Mouse (Mus musculus) cerebellum, postnatal 25 days (tissue): ENCODE measurements around the gene Olfr572.

Experiments
- DNase-seq, 2 experiments: peaks; one replicate each; pipeline ENCODE4 v3.0.0; 2021; ENCODE audit warnings: mixed read lengths in 2 of 2

Gene Olfr572

GRCm38 (mm10) chr7:102924109-102924508 lies at the start of gene Olfr572:
Olfr572 (plus strand) TSS chr7:102924409.
- no peak for DNase-seq

DNA sequence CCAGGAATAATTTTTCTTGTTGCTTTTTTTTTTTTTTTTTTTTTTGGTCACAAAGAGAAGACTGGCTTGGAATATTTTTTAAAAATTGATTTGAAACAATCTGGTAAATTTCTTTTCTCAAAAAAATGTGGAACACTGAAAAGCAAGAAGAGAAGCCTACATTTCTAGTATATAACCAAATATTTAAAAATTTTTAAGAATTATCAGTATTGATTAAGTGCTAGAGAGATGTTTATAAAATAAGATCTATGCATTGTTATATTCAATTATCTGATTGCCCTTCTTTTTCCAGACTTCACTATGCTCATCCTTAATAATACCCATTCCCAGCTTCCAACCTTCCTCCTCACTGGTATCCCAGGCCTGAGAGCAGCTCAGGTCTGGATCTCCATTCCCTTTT lies 47.4 kb upstream of the Olfr572 start, which contains the start of gene Olfr568:
Gene Olfr568, plus strand, starts transcription at position 301 of the 400 bp plus-strand sequence.
- DNase-seq, result no peak

DNA sequence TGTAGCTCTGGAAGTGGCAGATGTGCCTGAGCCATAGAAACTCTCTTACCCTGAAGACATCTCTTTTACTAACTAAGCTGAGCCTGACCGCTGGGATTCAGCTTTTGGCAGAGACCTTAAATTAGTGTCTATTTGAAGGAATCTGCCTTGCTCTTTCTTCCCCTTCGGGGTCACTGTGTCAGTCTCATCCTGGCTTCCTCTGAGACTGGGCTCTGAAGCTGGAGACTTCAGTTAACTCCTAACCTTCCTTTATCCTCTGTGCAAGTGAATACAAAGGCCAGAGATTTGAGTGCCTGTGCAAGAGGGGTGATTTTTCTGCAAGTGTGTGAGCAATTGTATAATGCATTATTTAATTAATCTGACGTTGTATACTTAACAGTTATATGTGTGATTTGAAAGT lies 33.4 kb upstream of the Olfr572 start, which contains the start of gene Olfr569:
Gene Olfr569, minus strand, starts transcription at position 101 of the 400 bp plus-strand sequence.
- no peak for DNase-seq

- DNase-seq, result no peak
These were observed 8.9 kb upstream of the Olfr572 start for GRCm38 (mm10) chr7:102915261-102915660.

- no peak for DNase-seq
These were observed 7.8 kb upstream of the Olfr572 start for GRCm38 (mm10) chr7:102916405-102916804.

GRCm38 (mm10) chr7:102917032-102917875 lies 7.0 kb upstream of the Olfr572 start, which contains the start of gene Olfr571:
Olfr571 (minus strand) TSS chr7:102917536.
- no peak for DNase-seq

DNA sequence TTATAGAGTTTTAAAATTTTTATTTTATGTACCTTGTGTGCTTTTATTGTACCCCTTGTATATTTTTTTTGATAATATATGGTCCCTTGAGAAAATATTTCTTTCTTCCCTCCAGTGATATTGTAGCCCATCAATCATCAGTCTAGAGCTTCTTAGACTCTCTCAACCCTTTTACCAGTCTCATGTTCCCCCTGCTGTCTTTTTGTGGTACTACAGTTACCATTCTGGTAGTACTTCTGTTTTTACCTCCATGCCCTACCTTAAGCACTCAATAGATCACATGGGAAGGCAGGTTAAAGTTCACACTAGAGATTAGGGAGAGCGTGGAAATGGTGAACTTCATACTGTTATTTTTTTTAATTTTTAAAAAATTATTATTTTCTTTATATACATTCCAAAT lies 4.6 kb upstream of the Olfr572 start:
- DNase-seq, result peak in 1 of 2 experiments; percentile 23

- DNase-seq, result no peak
These were observed 2.9 kb downstream of the Olfr572 start for GRCm38 (mm10) chr7:102927105-102927504.

DNA sequence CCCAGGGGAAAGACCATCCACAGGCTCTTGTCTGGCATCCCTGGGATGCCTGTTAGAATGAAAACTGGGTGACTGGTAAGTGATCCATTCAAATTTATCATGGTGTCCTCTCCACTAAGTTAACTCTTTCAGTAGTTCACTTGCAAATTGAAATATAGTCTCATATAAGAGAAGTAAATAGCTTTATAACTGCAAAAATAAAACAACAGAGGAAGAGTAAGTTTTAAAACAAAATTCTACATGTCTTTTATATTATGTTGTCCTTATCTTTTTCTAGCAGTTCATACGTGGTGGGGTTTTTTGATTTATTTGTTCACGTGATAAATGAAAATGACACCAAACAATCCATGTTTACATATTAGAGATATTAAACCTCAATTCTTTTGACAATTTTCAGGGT lies 18.3 kb downstream of the Olfr572 start, which contains the start of gene Olfr573-ps1:
Gene Olfr573-ps1, minus strand, starts transcription at position 101 of the 400 bp plus-strand sequence.
- no peak for DNase-seq

- DNase-seq, result no peak
These were observed 19.2 kb downstream of the Olfr572 start for GRCm38 (mm10) chr7:102943417-102943816.

DNA sequence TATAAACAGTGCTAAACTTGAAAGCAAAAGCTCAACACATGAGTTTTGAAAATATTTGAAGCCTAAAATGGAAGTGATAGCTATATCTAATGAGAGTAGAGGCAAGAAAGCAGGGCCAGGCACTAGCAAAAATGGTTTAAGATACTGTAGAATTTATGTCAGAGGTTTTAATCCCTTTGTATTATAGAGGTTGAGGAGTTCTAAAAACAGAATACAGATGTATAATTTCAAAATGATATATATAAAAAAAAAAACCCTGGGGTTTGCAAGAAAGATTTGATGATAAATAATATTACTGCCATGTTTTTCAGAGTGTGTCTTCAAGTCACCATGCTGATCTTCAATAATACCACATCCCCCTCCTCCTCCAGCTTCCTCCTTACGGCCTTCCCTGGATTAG lies 24.0 kb downstream of the Olfr572 start, which contains the start of gene Olfr574:
Gene Olfr574, plus strand, starts transcription at position 301 of the 400 bp plus-strand sequence.
- DNase-seq, result no peak

DNA sequence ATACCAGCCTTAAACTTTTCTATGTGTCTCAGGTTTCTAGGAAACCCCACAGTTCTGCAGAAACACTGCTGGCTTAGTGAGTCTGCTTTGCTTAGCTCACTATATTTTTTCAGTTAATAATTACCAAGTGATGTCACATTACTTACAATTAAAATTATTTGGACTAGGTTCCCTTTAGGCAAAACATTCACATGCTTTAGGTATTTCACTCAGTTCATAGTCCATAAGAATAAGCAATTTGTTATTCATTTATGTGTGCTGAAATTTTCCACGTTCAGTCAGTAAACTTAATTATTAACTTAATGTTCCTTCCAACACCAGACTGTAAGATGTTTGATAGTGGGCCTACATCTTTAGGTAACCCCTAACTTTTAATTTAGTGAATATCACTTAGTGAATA lies 26.5 kb downstream of the Olfr572 start:
- DNase-seq, result no peak

DNA sequence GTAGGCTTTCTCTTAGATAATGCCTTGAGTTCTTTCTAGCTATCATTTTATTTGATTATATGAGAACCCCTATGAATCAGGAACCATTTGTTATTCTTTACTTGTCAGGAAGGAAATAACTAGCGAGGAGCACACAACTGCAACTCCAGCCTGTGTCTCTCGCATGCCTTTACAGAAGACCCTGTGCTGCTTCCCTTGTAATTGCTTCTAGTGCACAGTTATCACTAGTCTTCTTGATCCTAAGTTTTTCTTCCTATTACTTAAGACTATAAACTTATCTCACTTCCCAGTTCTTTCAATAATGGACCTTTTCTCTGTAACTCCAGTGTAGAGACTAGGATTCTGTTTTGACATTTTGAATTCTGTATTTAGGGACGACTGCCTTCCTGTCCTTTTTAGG lies 33.9 kb downstream of the Olfr572 start:
- DNase-seq, result no peak

GRCm38 (mm10) chr7:102958593-102958992 lies 34.4 kb downstream of the Olfr572 start, which contains the start of gene Olfr575:
Olfr575 (minus strand) TSS chr7:102958775.
- no peak for DNase-seq

GRCm38 (mm10) chr7:102962360-102962759 lies 38.2 kb downstream of the Olfr572 start, which contains the start of gene Olfr576:
Olfr576 (plus strand) TSS chr7:102962660.
- DNase-seq, result no peak

- DNase-seq, result no peak
These were observed 50.2 kb downstream of the Olfr572 start for GRCm38 (mm10) chr7:102974399-102974798.

- DNase-seq, result no peak
These were observed 51.6 kb downstream of the Olfr572 start, which contains the start of gene Olfr577 for GRCm38 (mm10) chr7:102975843-102976242. Olfr577 (minus strand) TSS chr7:102975943.
